Mouse (Mus musculus) heart, postnatal 10 days (tissue): Measurements from ENCODE around the gene Gm20518. TPM values are rescaled to one million over a fixed set of nuclear protein-coding genes. Genes with fewer than 3 reads are reported as not detected.

Experiments
- DNase-seq, 2 experiments: peaks; one replicate each; pipeline ENCODE4 v3.0.0; 2021
- intact Hi-C: fragments of 180-260 bp; cut with DNase I; formaldehyde crosslinking; loops from one replicate; pipeline ENCODE4 v1.15.1; 2025
- total RNA-seq, 2 experiments: library from RNA; stranded (reverse); gene quantifications; 2 replicates each; pipeline ENCODE4 v1.2.3; 2021

Gm20518 gene
- total RNA-seq, 2 experiments from 2014 or later = 0.17 to 0.19 TPM

- intact Hi-C loops = no loop called here
- no peak for DNase-seq
Measured at GRCm38 (mm10) chr16:17795643-17796042, 95.8 kb downstream of the Gm20518 start.

GRCm38 (mm10) chr16:17794047-17794446 is 97.4 kb downstream of the Gm20518 start:
- DNase-seq = no peak
- intact Hi-C loops = no loop called here

- no peak for DNase-seq
- intact Hi-C loops = no loop called here
Measured at GRCm38 (mm10) chr16:17792728-17793127, 98.7 kb downstream of the Gm20518 start.

- intact Hi-C loops = no loop called here
- DNase-seq = peak in 1 of 2 experiments; percentile 25
Measured at GRCm38 (mm10) chr16:17785337-17785736, 106.1 kb downstream of the Gm20518 start.

Other genes starting within 250 kb of the Gm20518 start
- gene Ccdc74a, start 245.2 kb downstream of the Gm20518 start, total RNA-seq = 1 to 10 TPM in 1 of 2 experiments, under 1 TPM in 1; 0.74 to 1.0 TPM
- gene Med15, start 158.8 kb downstream of the Gm20518 start, total RNA-seq = 10 to 100 TPM; 34.7 to 39.1 TPM
- gene Klhl22, start 132.1 kb downstream of the Gm20518 start, total RNA-seq = 10 to 100 TPM; 26.9 to 27.6 TPM
- 10 to 100 TPM; 15.1 to 16.0 TPM for gene Scarf2, start 94.4 kb downstream of the Gm20518 start, total RNA-seq
- gene B830017H08Rik, start 58.5 kb downstream of the Gm20518 start, total RNA-seq = under 1 TPM in 1 of 2 experiments, not detected in 1; 0.22 TPM
- gene Car15, start 53.3 kb downstream of the Gm20518 start, total RNA-seq = 1 to 10 TPM; 1.4 TPM
- gene Tssk1, start 2.6 kb upstream of the Gm20518 start, total RNA-seq = under 1 TPM in 1 of 2 experiments, not detected in 1; 0.07 TPM
- gene Dgcr2, start 6.9 kb upstream of the Gm20518 start, total RNA-seq = 10 to 100 TPM; 50.8 to 52.7 TPM
- gene Tssk2, start 7.0 kb upstream of the Gm20518 start, total RNA-seq = not detected
- gene Ess2, start 19.7 kb upstream of the Gm20518 start, total RNA-seq = 10 to 100 TPM; 16.3 to 16.5 TPM
- not detected for gene Gsc2, start 23.4 kb upstream of the Gm20518 start, total RNA-seq
- 10 to 100 TPM; 12.7 to 13.5 TPM for gene Slc25a1, start 36.5 kb upstream of the Gm20518 start, total RNA-seq
- gene Vpreb2, start 88.8 kb upstream of the Gm20518 start, total RNA-seq = not detected
- gene Dgcr6, start 161.2 kb upstream of the Gm20518 start, total RNA-seq = 10 to 100 TPM; 42.8 to 47.4 TPM
- gene Prodh, start 198.5 kb upstream of the Gm20518 start, total RNA-seq = 10 to 100 TPM in 1 of 2 experiments, 1 to 10 TPM in 1; 6.4 to 11.4 TPM
- gene Rtn4r, start 236.0 kb upstream of the Gm20518 start, total RNA-seq = 1 to 10 TPM; 7.7 to 7.9 TPM